Mouse (Mus musculus) myocyte (in vitro differentiated cells): ENCODE measurements around the gene Polr1d.

Source experiments
- CEBPB ChIP-seq: IDR thresholded peaks from 2 replicates; pipeline ENCODE4 v1.6.1; 2011; ENCODE audit warnings: mild to moderate bottlenecking, moderate library complexity; ENCODE audit not compliant: poor library complexity, insufficient read depth, severe bottlenecking
- POLR2A ChIP-seq: IDR thresholded peaks from one replicate; pipeline ENCODE4 v1.6.1; 2011; ENCODE audit warnings: low read depth, mild to moderate bottlenecking, control low read depth, moderate library complexity; ENCODE audit not compliant: insufficient read length
- TCF12 ChIP-seq: IDR thresholded peaks from one replicate; pipeline ENCODE4 v1.6.1; 2011; ENCODE audit warnings: mild to moderate bottlenecking, control low read depth; ENCODE audit not compliant: poor library complexity, insufficient read depth, severe bottlenecking
- USF1 ChIP-seq: IDR thresholded peaks from one replicate; pipeline ENCODE4 v1.6.1; 2011; ENCODE audit warnings: low read depth, mild to moderate bottlenecking, control low read depth, moderate library complexity

DNA sequence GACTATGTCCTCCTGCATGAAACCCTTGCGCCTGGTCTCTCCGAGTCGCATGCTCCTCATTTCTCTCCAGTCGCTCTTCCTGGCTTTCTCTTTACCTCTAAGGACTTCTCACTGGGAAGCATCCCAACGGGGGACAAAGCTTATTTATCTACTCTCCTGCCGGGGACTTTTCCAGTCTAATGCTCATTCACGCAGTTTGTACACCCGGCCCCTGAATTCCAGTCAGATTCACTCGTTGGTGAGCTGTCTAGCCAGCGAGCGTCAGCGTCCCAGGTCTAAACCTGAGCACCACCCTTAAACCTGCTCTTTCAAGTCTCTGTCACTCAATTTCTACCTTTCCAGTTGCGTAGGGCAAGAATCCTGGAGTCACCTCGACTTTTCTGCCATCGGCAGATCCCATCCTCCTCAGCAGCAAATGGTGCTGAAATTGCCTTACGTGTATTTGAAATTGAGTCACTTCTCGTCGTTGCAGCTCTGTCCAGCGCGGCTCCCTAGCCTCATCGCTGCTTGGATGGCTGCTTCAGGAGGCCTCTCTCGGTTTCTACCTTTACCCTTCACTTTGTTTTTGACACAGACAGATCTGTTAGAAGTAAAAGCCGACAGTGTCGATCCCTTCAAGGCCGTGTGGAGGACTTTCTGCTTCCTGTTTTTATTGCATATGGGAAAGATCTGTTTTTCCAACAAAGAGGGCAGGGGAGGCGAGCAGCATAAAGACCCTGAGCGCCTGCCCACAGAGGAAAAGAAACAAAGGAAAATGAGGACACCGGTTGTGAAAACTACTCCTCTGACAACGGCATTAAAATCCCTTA lies 25.1 kb upstream of the Polr1d start:
- TF ChIP-seq CEBPB: no peak
- TF ChIP-seq USF1: no peak
- no peak for TF ChIP-seq TCF12
- no peak for TF ChIP-seq POLR2A
